Mouse (Mus musculus): ENCODE measurements around the gene Rassf1. TPM values are rescaled to one million over a fixed set of nuclear protein-coding genes. Genes with fewer than 3 reads are reported as not detected.

Gene Rassf1
- polyA plus RNA-seq (2014; fragmentation: Illumina TruSeq; extraction: RNeasy Lipid Tissue Mini Kit (QIAGEN cat#74804); ENCODE audit: low read depth, low replicate concordance), result 34.0 TPM

GRCm38 (mm10) chr9:107551117-107551889 lies at the start of gene Rassf1:
TSS of gene Rassf1 (plus strand) at chr9:107551555.

GRCm38 (mm10) chr9:107533791-107534407 lies 17.5 kb upstream of the Rassf1 start, which contains the start of gene Tmem115:
TSS of gene Tmem115 (plus strand) at chr9:107533945.

GRCm38 (mm10) chr9:107541474-107542351 lies 9.6 kb upstream of the Rassf1 start, which contains the start of the genes Cyb561d2 and Nprl2:
TSS of gene Cyb561d2 (minus strand) at chr9:107542193.
TSS of gene Nprl2 (plus strand) at chr9:107542226.

GRCm38 (mm10) chr9:107547026-107547425 lies 4.3 kb upstream of the Rassf1 start, which contains the start of gene Zmynd10:
TSS of gene Zmynd10 (plus strand) at chr9:107547298.

GRCm38 (mm10) chr9:107563029-107563581 lies 11.8 kb downstream of the Rassf1 start, which contains the start of gene Tusc2:
TSS of gene Tusc2 (plus strand) at chr9:107563255.

GRCm38 (mm10) chr9:107567702-107568319 lies 16.5 kb downstream of the Rassf1 start, which contains the start of gene Hyal2:
TSS of gene Hyal2 (plus strand) at chr9:107567945.

GRCm38 (mm10) chr9:107576357-107577107 lies 25.2 kb downstream of the Rassf1 start, which contains the start of gene Hyal1:
TSS of gene Hyal1 (plus strand) at chr9:107576927.

GRCm38 (mm10) chr9:107578587-107578986 lies 27.2 kb downstream of the Rassf1 start, which contains the start of gene Naa80:
TSS of gene Naa80 (plus strand) at chr9:107578887.

GRCm38 (mm10) chr9:107580501-107581317 lies 29.4 kb downstream of the Rassf1 start, which contains the start of gene Hyal3:
TSS of gene Hyal3 (plus strand) at chr9:107580818.

GRCm38 (mm10) chr9:107586974-107587832 lies 35.8 kb downstream of the Rassf1 start, which contains the start of gene Ifrd2:
TSS of gene Ifrd2 (plus strand) at chr9:107587642.

GRCm38 (mm10) chr9:107608741-107609432 lies 57.5 kb downstream of the Rassf1 start, which contains the start of gene Sema3b:
TSS of gene Sema3b (minus strand) at chr9:107609229.

Other genes with a start within 250 kb of the Rassf1 start
- gene Hemk1, start 213.2 kb upstream of the Rassf1 start, polyA plus RNA-seq (2014; fragmentation: Illumina TruSeq; extraction: RNeasy Lipid Tissue Mini Kit (QIAGEN cat#74804); ENCODE audit: low read depth, low replicate concordance), result 5.6 TPM
- gene 6430571L13Rik, start 211.0 kb upstream of the Rassf1 start, polyA plus RNA-seq (2014; fragmentation: Illumina TruSeq; extraction: RNeasy Lipid Tissue Mini Kit (QIAGEN cat#74804); ENCODE audit: low read depth, low replicate concordance), result 0.15 TPM
- gene Cacna2d2, start 151.9 kb upstream of the Rassf1 start, polyA plus RNA-seq (2014; fragmentation: Illumina TruSeq; extraction: RNeasy Lipid Tissue Mini Kit (QIAGEN cat#74804); ENCODE audit: low read depth, low replicate concordance), result 0.48 TPM
- gene Tmem115, start 17.6 kb upstream of the Rassf1 start, polyA plus RNA-seq (2014; fragmentation: Illumina TruSeq; extraction: RNeasy Lipid Tissue Mini Kit (QIAGEN cat#74804); ENCODE audit: low read depth, low replicate concordance), result 0.27 TPM
- gene Cyb561d2, start 9.4 kb upstream of the Rassf1 start, polyA plus RNA-seq (2014; fragmentation: Illumina TruSeq; extraction: RNeasy Lipid Tissue Mini Kit (QIAGEN cat#74804); ENCODE audit: low read depth, low replicate concordance), result 1.2 TPM
- gene Nprl2, start 9.3 kb upstream of the Rassf1 start, polyA plus RNA-seq (2014; fragmentation: Illumina TruSeq; extraction: RNeasy Lipid Tissue Mini Kit (QIAGEN cat#74804); ENCODE audit: low read depth, low replicate concordance), result 2.4 TPM
- 17.7 TPM for gene Zmynd10, start 4.3 kb upstream of the Rassf1 start, polyA plus RNA-seq (2014; fragmentation: Illumina TruSeq; extraction: RNeasy Lipid Tissue Mini Kit (QIAGEN cat#74804); ENCODE audit: low read depth, low replicate concordance)
- gene Tusc2, start 11.7 kb downstream of the Rassf1 start, polyA plus RNA-seq (2014; fragmentation: Illumina TruSeq; extraction: RNeasy Lipid Tissue Mini Kit (QIAGEN cat#74804); ENCODE audit: low read depth, low replicate concordance), result 6.6 TPM
- 0.08 TPM for gene Hyal2, start 16.4 kb downstream of the Rassf1 start, polyA plus RNA-seq (2014; fragmentation: Illumina TruSeq; extraction: RNeasy Lipid Tissue Mini Kit (QIAGEN cat#74804); ENCODE audit: low read depth, low replicate concordance)
- 1.2 TPM for gene Hyal1, start 25.4 kb downstream of the Rassf1 start, polyA plus RNA-seq (2014; fragmentation: Illumina TruSeq; extraction: RNeasy Lipid Tissue Mini Kit (QIAGEN cat#74804); ENCODE audit: low read depth, low replicate concordance)
- 1.5 TPM for gene Naa80, start 27.3 kb downstream of the Rassf1 start, polyA plus RNA-seq (2014; fragmentation: Illumina TruSeq; extraction: RNeasy Lipid Tissue Mini Kit (QIAGEN cat#74804); ENCODE audit: low read depth, low replicate concordance)
- 0.32 TPM for gene Hyal3, start 29.3 kb downstream of the Rassf1 start, polyA plus RNA-seq (2014; fragmentation: Illumina TruSeq; extraction: RNeasy Lipid Tissue Mini Kit (QIAGEN cat#74804); ENCODE audit: low read depth, low replicate concordance)
- gene Ifrd2, start 36.1 kb downstream of the Rassf1 start, polyA plus RNA-seq (2014; fragmentation: Illumina TruSeq; extraction: RNeasy Lipid Tissue Mini Kit (QIAGEN cat#74804); ENCODE audit: low read depth, low replicate concordance), result 6.6 TPM
- gene Sema3b, start 57.7 kb downstream of the Rassf1 start, polyA plus RNA-seq (2014; fragmentation: Illumina TruSeq; extraction: RNeasy Lipid Tissue Mini Kit (QIAGEN cat#74804); ENCODE audit: low read depth, low replicate concordance), result 0.15 TPM
- 13.9 TPM for gene Gnai2, start 83.8 kb downstream of the Rassf1 start, polyA plus RNA-seq (2014; fragmentation: Illumina TruSeq; extraction: RNeasy Lipid Tissue Mini Kit (QIAGEN cat#74804); ENCODE audit: low read depth, low replicate concordance)
- gene Slc38a3, start 118.0 kb downstream of the Rassf1 start, polyA plus RNA-seq (2014; fragmentation: Illumina TruSeq; extraction: RNeasy Lipid Tissue Mini Kit (QIAGEN cat#74804); ENCODE audit: low read depth, low replicate concordance), result not detected
- gene Gnat1, start 128.2 kb downstream of the Rassf1 start, polyA plus RNA-seq (2014; fragmentation: Illumina TruSeq; extraction: RNeasy Lipid Tissue Mini Kit (QIAGEN cat#74804); ENCODE audit: low read depth, low replicate concordance), result not detected
- 0.32 TPM for gene Sema3f, start 158.9 kb downstream of the Rassf1 start, polyA plus RNA-seq (2014; fragmentation: Illumina TruSeq; extraction: RNeasy Lipid Tissue Mini Kit (QIAGEN cat#74804); ENCODE audit: low read depth, low replicate concordance)
- 163 TPM for gene Rbm5, start 219.4 kb downstream of the Rassf1 start, polyA plus RNA-seq (2014; fragmentation: Illumina TruSeq; extraction: RNeasy Lipid Tissue Mini Kit (QIAGEN cat#74804); ENCODE audit: low read depth, low replicate concordance)